ENCODE assay signal across 8 mouse cellular contexts in genomic region chr6:35256691-35257090, GRCm38 (mm10). TPM values are rescaled to one million over a fixed set of nuclear protein-coding genes. Genes with fewer than 3 reads are reported as not detected.
DNase-seq lines count a peak whose midpoint lies in the region; ATAC-seq and TF ChIP-seq lines count a peak whose summit lies in the region.

No protein-coding gene starts in this region.

- no peaks in the 10 kb centered on the region for H3K27me3 ChIP-seq in heart, embryonic 11.5 days (ENCODE audit: control insufficient read depth, insufficient read depth, low read length)
- H3K27me3 ChIP-seq in liver, embryonic 13.5 days: no peaks in the 10 kb centered on the region
- H3K27me3 ChIP-seq in midbrain, embryonic 10.5 days (ENCODE audit: low read depth, poor library complexity, severe bottlenecking): no peaks in the 10 kb centered on the region

- peak overlapping the region; percentile 43 for H3K4me2 ChIP-seq in heart, embryonic 11.5 days
- H3K4me2 ChIP-seq in liver, embryonic 13.5 days: peak overlapping the region; percentile 81

- ATAC-seq in heart, embryonic 11.5 days (replicated peaks; ENCODE audit: insufficient number of reproducible peaks, low FRiP score, low TSS enrichment): 0 out of 2 replicates have a peak, but pooled peaks have one; percentile 27
- ATAC-seq in liver, embryonic 13.5 days (ENCODE audit: low read depth): peak; percentile 51

- H3K4me1 ChIP-seq in heart, embryonic 11.5 days (ENCODE audit: control insufficient read depth, insufficient read depth, low read length): peaks cover 65% of the 10 kb centered on the region
- H3K4me1 ChIP-seq in liver, embryonic 13.5 days (replicated peaks): peaks cover 82% of the 10 kb centered on the region
- H3K4me1 ChIP-seq in midbrain, embryonic 10.5 days: peaks cover 34% of the 10 kb centered on the region

- no peak overlapping the region for H3K4me3 ChIP-seq in layer of hippocampus, adult 2 months
- H3K4me3 ChIP-seq in heart, embryonic 11.5 days (ENCODE audit: low read depth, low read length): no peak overlapping the region
- H3K4me3 ChIP-seq in liver, embryonic 13.5 days (replicated peaks): peak overlapping the region; percentile 79
- no peak overlapping the region for H3K4me3 ChIP-seq in midbrain, embryonic 10.5 days

- 27% methylated on average over 7 of the region's 7 CpGs for WGBS in heart, embryonic 11.5 days (ENCODE audit: insufficient replicate concordance)
- WGBS in liver, embryonic 13.5 days (ENCODE audit: insufficient replicate concordance): 17% methylated on average over 7 of the region's 7 CpGs
- 89% methylated on average over 7 of the region's 7 CpGs for WGBS in midbrain, embryonic 10.5 days

- peak in 1 of 2 experiments; percentile 35 for DNase-seq in layer of hippocampus, adult 2 months (ENCODE audit: low spot score in 2 of 2)
- DNase-seq in layer of hippocampus, postnatal 10 days (ENCODE audit: low spot score in 2 of 2): no peak
- DNase-seq in adrenal gland, adult 8-10 months: peak; percentile 79
- peak; percentile 77 for DNase-seq in liver, embryonic 13.5 days
- peak; percentile 73 to 76 for DNase-seq in spleen, postnatal 4 days (ENCODE audit: low spot score in 2 of 2)
- DNase-seq in midbrain, embryonic 10.5 days (ENCODE audit: low spot score): no peak
- DNase-seq in thymus, postnatal 36 days: no peak

- no peaks in the 10 kb centered on the region for H3K9me3 ChIP-seq in heart, embryonic 11.5 days (replicated peaks; ENCODE audit: control insufficient read depth, low read length)
- H3K9me3 ChIP-seq in liver, embryonic 13.5 days (replicated peaks): no peaks in the 10 kb centered on the region
- H3K9me3 ChIP-seq in midbrain, embryonic 10.5 days (replicated peaks): no peaks in the 10 kb centered on the region

- H3K9ac ChIP-seq in heart, embryonic 11.5 days (ENCODE audit: low read depth, low read length): peak overlapping the region; percentile 1; the same call in 1 of the 2 replicates
- H3K9ac ChIP-seq in liver, embryonic 13.5 days: peak overlapping the region; percentile 95

- TF ChIP-seq CTCF in layer of hippocampus, adult 2 months (conservative IDR thresholded peaks at IDR 0.05): no peak

- H3K27ac ChIP-seq in layer of hippocampus, adult 2 months: peak overlapping the region; percentile 49
- peak overlapping the region; percentile 74 for H3K27ac ChIP-seq in heart, embryonic 11.5 days (ENCODE audit: low read depth, low read length)
- peak overlapping the region; percentile 99 for H3K27ac ChIP-seq in liver, embryonic 13.5 days
- H3K27ac ChIP-seq in midbrain, embryonic 10.5 days (replicated peaks): no peak overlapping the region

- peaks cover 4% of the 10 kb centered on the region for H3K36me3 ChIP-seq in heart, embryonic 11.5 days (ENCODE audit: control insufficient read depth, insufficient read depth, low read length)
- H3K36me3 ChIP-seq in liver, embryonic 13.5 days: peaks cover 20% of the 10 kb centered on the region
- peaks cover 13% of the 10 kb centered on the region for H3K36me3 ChIP-seq in midbrain, embryonic 10.5 days

RNA-seq across cellular contexts. Expression of gene Slc13a4, which starts 51.2 kb away (rescaled TPM):
- total RNA-seq in layer of hippocampus, adult 2 months (2021): 1 to 10 TPM; 4.0 to 6.2 TPM
- 1 to 10 TPM; 5.7 to 6.4 TPM for total RNA-seq in layer of hippocampus, postnatal 10 days (2021)
- total RNA-seq in adrenal gland, adult 8-10 months (2022): under 1 TPM; 0.17 to 0.49 (median 0.45) TPM
- polyA plus RNA-seq in heart, embryonic 11.5 days (2014; fragmentation: Nextera tagmentation; extraction: Ambion mirVana): 2.4 and 2.7 TPM in 2 replicates
- polyA plus RNA-seq in liver, embryonic 13.5 days (2015; fragmentation: Nextera tagmentation; extraction: Ambion mirVana): 0.10 TPM in 2 replicates
- 0.16 and 0.37 TPM in 2 replicates for polyA plus RNA-seq in midbrain, embryonic 10.5 days (2016; fragmentation: Nextera tagmentation; extraction: Ambion mirVana)

Comparison
In these comparisons a context has a peak if more than half of its experiments do, and no peak if none do; other contexts are left out.
1. DNase-seq: peak in adrenal gland, adult 8-10 months (single experiment), liver, embryonic 13.5 days (single experiment) and spleen, postnatal 4 days (2 of 2); none in layer of hippocampus, postnatal 10 days (0 of 2), midbrain, embryonic 10.5 days (single experiment) and thymus, postnatal 36 days (0 of 2).